Mouse (Mus musculus): ENCODE results near the gene Olfr266.

The Olfr266 gene

DNA sequence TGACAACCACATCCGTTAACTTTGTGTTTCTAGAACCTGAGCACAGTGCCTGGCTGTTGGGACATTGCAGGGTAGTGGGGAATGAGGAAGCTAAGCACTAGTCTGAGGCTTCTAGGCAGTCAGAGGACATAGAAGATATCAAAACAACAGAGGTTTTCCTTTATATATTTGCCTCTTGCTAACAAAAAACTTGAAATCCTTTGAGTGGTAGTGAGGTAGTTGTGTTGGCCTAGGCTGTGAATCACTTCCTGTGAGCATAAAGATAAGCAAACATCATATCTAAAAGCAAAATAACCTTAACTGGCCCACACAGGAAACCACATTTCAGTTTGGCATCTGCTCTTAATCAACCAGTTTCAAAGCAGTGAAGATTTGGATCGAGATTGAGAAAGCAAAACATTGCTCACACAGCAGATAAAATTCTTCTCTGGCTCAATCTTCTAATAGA is 37.6 kb downstream of the Olfr266 start:
- H3K4me3 ChIP-seq (replicated peaks; ENCODE audit: low read length): no peak overlapping the region
- TF ChIP-seq POU5F1 (IDR thresholded peaks at IDR 0.05; ENCODE audit: borderline replicate concordance, low read length) (no peak), CTCF (conservative IDR thresholded peaks at IDR 0.05; ENCODE audit: low read length) (no peak), NANOG (IDR thresholded peaks at IDR 0.05; ENCODE audit: borderline replicate concordance, low read length) (no peak)
- H3K27me3 ChIP-seq (ENCODE audit: insufficient read depth, low read length): no peaks in the 10 kb centered on the region
- no peaks in the 10 kb centered on the region for H3K36me3 ChIP-seq (ENCODE audit: insufficient read depth, low read length)
- H3K9me3 ChIP-seq (ENCODE audit: low read length): no peaks in the 10 kb centered on the region
- no peaks in the 10 kb centered on the region for H3K4me1 ChIP-seq (replicated peaks; ENCODE audit: low read depth, low read length)

DNA sequence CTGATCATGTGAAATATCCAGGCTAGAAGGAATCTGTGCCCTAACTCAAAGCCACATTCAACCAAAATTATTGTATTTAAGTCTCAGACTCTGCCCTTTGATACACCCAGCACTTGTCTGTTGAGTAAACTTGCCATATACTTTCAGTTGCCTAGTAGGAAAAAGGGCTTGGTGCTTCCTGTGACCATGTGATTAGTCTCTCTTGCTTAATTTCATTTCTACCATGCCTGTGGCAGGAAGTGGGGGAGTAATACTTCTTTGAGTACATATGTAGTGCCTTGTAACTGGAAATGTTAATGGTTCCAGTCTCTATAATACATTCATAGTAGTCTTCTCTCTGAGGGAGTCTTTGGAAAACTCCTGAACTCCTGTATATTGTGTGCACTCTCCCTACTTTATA is 38.1 kb downstream of the Olfr266 start:
- H3K36me3 ChIP-seq (ENCODE audit: insufficient read depth, low read length): no peaks in the 10 kb centered on the region
- no peak for TF ChIP-seq POU5F1 (IDR thresholded peaks at IDR 0.05; ENCODE audit: borderline replicate concordance, low read length)
- TF ChIP-seq NANOG (IDR thresholded peaks at IDR 0.05; ENCODE audit: borderline replicate concordance, low read length): no peak
- H3K4me3 ChIP-seq (replicated peaks; ENCODE audit: low read length): no peak overlapping the region
- H3K4me1 ChIP-seq (replicated peaks; ENCODE audit: low read depth, low read length): no peaks in the 10 kb centered on the region
- H3K27me3 ChIP-seq (ENCODE audit: insufficient read depth, low read length): no peaks in the 10 kb centered on the region
- no peaks in the 10 kb centered on the region for H3K9me3 ChIP-seq (ENCODE audit: low read length)

GRCm38 (mm10) chr3:106785130-106785529 is 41.0 kb downstream of the Olfr266 start:
- H3K27me3 ChIP-seq (ENCODE audit: insufficient read depth, low read length): no peaks in the 10 kb centered on the region
- TF ChIP-seq CTCF (conservative IDR thresholded peaks at IDR 0.05; ENCODE audit: low read length) (no peak), POU5F1 (IDR thresholded peaks at IDR 0.05; ENCODE audit: borderline replicate concordance, low read length) (no peak), NANOG (IDR thresholded peaks at IDR 0.05; ENCODE audit: borderline replicate concordance, low read length) (no peak)

GRCm38 (mm10) chr3:106771834-106772233 is 54.3 kb downstream of the Olfr266 start:
- TF ChIP-seq POU5F1 (IDR thresholded peaks at IDR 0.05; ENCODE audit: borderline replicate concordance, low read length) (no peak), CTCF (conservative IDR thresholded peaks at IDR 0.05; ENCODE audit: low read length) (no peak)
- H3K4me3 ChIP-seq (replicated peaks; ENCODE audit: low read length): no peak overlapping the region
- no peaks in the 10 kb centered on the region for H3K27me3 ChIP-seq (ENCODE audit: insufficient read depth, low read length)
- no peaks in the 10 kb centered on the region for H3K4me1 ChIP-seq (replicated peaks; ENCODE audit: low read depth, low read length)
- H3K9me3 ChIP-seq (ENCODE audit: low read length): no peaks in the 10 kb centered on the region
- no peaks in the 10 kb centered on the region for H3K36me3 ChIP-seq (ENCODE audit: insufficient read depth, low read length)

More at GRCm38 (mm10) chr3:106785130-106785529, 41.0 kb downstream of the Olfr266 start:
- Histone ChIP-seq H3K4me1 (replicated peaks; ENCODE audit: low read depth, low read length) (no peaks in the 10 kb centered on the region), H3K9me3 (ENCODE audit: low read length) (no peaks in the 10 kb centered on the region), H3K36me3 (ENCODE audit: insufficient read depth, low read length) (no peaks in the 10 kb centered on the region), H3K4me3 (replicated peaks; ENCODE audit: low read length) (no peak overlapping the region)
